Mouse (Mus musculus) MN1 (cell line): Measurements from ENCODE around the gene Cst7.

Experiments
- DNase-seq: peaks from one replicate; pipeline ENCODE4 v3.0.0-alpha.2; 2016; ENCODE audit warnings: low spot score

Gene Cst7

GRCm38 (mm10) chr2:150627140-150627539, 56.9 kb downstream of the Cst7 start:
- no peak for DNase-seq
